Mouse (Mus musculus) hematopoietic multipotent progenitor cell, adult 10-12 weeks (in vitro differentiated cells): ENCODE results near the gene Dnaja3. TPM values are rescaled to one million over a fixed set of nuclear protein-coding genes. Genes with fewer than 3 reads are reported as not detected.

Experiments
- polyA plus RNA-seq: library from polyadenylated mRNA; stranded (reverse); fragments of >175 nt; gene quantifications from 2 replicates; pipeline ENCODE4 v1.2.3, GENCODE M21; 2012; ENCODE audit warnings: low replicate concordance

Gene Dnaja3
- 18.0 and 18.7 TPM in 2 replicates for polyA plus RNA-seq

DNA sequence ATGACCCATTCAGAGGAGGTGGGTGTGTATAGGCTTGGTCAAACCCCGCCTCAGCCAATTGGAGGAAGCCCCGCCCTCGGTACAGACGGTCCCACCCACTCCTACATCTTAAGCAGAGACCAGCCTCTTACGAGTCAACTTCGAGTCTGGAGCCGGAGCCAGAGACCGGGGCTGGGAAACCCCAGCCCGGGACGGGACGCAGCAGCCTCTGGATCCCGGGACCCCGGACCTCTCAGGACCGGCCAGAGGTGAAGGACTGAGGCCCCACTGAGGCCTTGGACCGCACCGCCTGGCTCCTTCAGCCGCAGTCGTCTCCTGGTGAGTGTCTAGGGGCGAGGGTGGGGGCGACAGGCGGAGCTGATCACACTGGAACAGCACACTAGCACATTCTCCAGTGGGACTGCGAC is at the start of gene Dnaja3, which contains the start of gene Vasn:
TSS of gene Dnaja3 (plus strand) at position 159 of the 407 bp plus-strand sequence.
TSS of gene Vasn (plus strand) at position 111 of the 407 bp plus-strand sequence.

GRCm38 (mm10) chr16:4593971-4594813 is 45.6 kb upstream of the Dnaja3 start, which contains the start of gene Glis2:
Gene Glis2, plus strand, starts transcription at chr16:4594713.

GRCm38 (mm10) chr16:4624481-4625110 is 15.2 kb upstream of the Dnaja3 start, which contains the start of gene Pam16:
Gene Pam16, minus strand, starts transcription at chr16:4624988.

GRCm38 (mm10) chr16:4679121-4680018 is 39.6 kb downstream of the Dnaja3 start, which contains the start of gene Coro7:
Gene Coro7, minus strand, starts transcription at chr16:4679777.

DNA sequence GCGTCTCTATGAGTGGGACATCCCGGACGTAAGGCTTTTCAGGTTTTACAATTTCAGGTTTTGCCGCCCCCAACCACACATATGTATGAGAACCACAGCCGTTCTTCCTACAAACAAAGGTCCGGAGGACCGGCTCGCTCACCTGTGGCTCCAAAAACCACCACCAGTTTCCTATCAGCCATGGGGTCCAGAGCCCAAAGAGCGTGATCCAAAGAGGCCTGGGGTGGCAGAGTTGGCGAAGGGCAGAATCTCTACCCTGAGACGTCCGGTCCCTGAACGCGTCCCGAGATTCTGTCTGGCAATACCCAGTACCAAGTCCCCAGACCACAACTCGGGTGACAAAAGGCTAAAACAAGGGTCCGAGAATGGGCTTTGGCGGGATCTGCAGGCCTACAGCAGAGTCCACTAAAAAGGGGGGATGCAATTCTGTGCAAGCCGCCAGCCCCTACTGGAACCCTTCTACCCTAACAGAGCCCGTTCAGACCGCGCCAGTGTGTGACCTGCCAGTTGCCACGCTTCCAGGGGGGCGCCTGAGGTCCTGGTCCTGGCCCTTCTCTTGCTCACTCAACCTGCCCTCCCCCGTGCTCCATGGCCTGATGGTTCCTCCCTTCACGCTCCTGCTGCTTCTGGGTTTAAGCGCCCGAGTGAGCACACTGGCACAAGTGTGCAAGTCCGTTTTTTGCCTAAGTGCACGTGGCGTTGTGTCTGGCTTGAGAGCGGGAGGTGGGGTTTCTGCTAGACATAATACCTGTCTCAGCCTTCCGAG is 79.1 kb downstream of the Dnaja3 start, which contains the start of gene Nmral1:
TSS of gene Nmral1 (minus strand) at position 604 of the 766 bp plus-strand sequence.

DNA sequence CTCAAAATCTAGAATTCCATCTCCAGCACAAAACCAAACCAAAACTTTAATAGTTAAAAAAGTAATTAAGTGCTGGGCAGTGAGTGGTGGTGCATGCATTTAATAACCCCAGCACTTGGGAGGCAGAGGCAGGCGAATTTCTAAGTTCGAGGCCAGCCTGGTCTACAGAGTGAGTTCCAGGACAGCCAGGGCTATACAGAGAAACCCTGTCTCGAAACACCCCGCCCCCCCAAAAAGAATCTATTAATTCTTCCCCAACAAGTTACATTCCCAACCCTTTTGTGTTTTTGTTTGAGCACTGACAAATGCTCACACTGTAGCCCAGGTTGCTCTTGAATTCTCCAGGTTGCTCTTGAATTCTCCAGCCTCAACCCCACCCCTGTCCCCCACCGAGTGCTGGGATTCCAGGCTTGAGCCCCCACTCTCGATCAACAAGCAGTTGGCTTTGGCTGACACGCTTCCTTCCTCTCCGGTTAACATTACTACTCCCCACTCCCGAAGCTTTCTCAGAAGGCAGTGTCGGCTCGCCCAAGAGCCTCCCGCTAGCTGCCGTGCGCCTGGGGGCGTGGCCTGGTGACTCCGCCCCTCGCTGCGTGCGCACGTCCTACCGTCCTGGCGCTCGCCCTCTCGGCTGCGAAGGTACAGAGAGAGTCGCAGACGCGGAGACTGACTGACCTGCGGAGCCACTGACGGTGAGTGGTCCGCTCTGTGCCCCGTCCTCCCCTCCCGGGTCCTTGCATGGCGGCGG is 86.2 kb downstream of the Dnaja3 start, which contains the start of gene Hmox2:
TSS of gene Hmox2 (plus strand) at position 582 of the 748 bp plus-strand sequence.

Other genes with a start within 250 kb of the Dnaja3 start
- gene Adcy9, start 219.5 kb upstream of the Dnaja3 start, polyA plus RNA-seq: 1.0 and 1.1 TPM in 2 replicates
- gene Srl, start 98.2 kb upstream of the Dnaja3 start, polyA plus RNA-seq: 0.51 and 0.75 TPM in 2 replicates
- gene Tfap4, start 80.1 kb upstream of the Dnaja3 start, polyA plus RNA-seq: 26.1 and 36.2 TPM in 2 replicates
- 1.6 and 2.8 TPM in 2 replicates for gene Glis2, start 45.3 kb upstream of the Dnaja3 start, polyA plus RNA-seq
- 32.2 and 86.3 TPM in 2 replicates for gene Pam16, start 15.0 kb upstream of the Dnaja3 start, polyA plus RNA-seq
- 0.19 TPM in 1 of 2 replicates, not detected in the other for gene Vasn, start within 50 bp of the Dnaja3 start, polyA plus RNA-seq
- 333 and 524 TPM in 2 replicates for gene Coro7, start 39.8 kb downstream of the Dnaja3 start, polyA plus RNA-seq
- gene Nmral1, start 79.4 kb downstream of the Dnaja3 start, polyA plus RNA-seq: 2.1 and 11.1 TPM in 2 replicates
- gene Hmox2, start 86.4 kb downstream of the Dnaja3 start, polyA plus RNA-seq: 8.0 and 15.2 TPM in 2 replicates
- 47.1 and 78.2 TPM in 2 replicates for gene Cdip1, start 150.3 kb downstream of the Dnaja3 start, polyA plus RNA-seq
- gene 4930562C15Rik, start 195.4 kb downstream of the Dnaja3 start, polyA plus RNA-seq: not detected in 2 replicates
- gene Ubald1, start 240.3 kb downstream of the Dnaja3 start, polyA plus RNA-seq: 248 and 524 TPM in 2 replicates
- gene Mgrn1, start 246.3 kb downstream of the Dnaja3 start, polyA plus RNA-seq: 47.2 and 75.1 TPM in 2 replicates